Mouse (Mus musculus) lung, embryonic 16.5 days (tissue): Measurements from ENCODE around the gene Fam32a. TPM values are rescaled to one million over a fixed set of nuclear protein-coding genes. Genes with fewer than 3 reads are reported as not detected.
A peak's percentile ranks its signal among the peaks of the same experiment; 100 is the strongest.

Source experiments
- ATAC-seq: fragments of 200-750 bp; cut with Nextera tagmentation; 2 replicates; pipeline ENCODE4 v1.8.0; 2017; ENCODE audit warnings: low read depth, mild to moderate bottlenecking, moderate library complexity
- H3K27ac ChIP-seq: fragments of 300-500 bp; sonication (generic); 2 replicates; pipeline ENCODE4 v1.5.1; 2014; ENCODE audit warnings: mild to moderate bottlenecking, control low read depth, low read length
- H3K27me3 ChIP-seq: fragments of 300-500 bp; sonication (generic); 2 replicates; pipeline ENCODE4 v1.6.1; 2014; ENCODE audit warnings: low read depth, low read length, mixed read lengths; ENCODE audit not compliant: control insufficient read depth, insufficient read depth
- H3K36me3 ChIP-seq: fragments of 300-500 bp; sonication (generic); 2 replicates; pipeline ENCODE4 v1.6.1; 2014; ENCODE audit warnings: low read length; ENCODE audit not compliant: control insufficient read depth, insufficient read depth
- H3K4me1 ChIP-seq: fragments of 300-500 bp; sonication (generic); replicated peaks from 2 replicates; pipeline ENCODE4 v1.6.1; 2014; ENCODE audit warnings: low read length, mixed read lengths; ENCODE audit not compliant: control insufficient read depth, insufficient read depth
- H3K4me2 ChIP-seq: fragments of 300-500 bp; sonication (generic); 2 replicates; pipeline ENCODE4 v1.6.1; 2014; ENCODE audit warnings: low read depth, low read length, control low read depth
- H3K4me3 ChIP-seq: fragments of 300-500 bp; sonication (generic); 2 replicates; pipeline ENCODE4 v1.5.1; 2014; ENCODE audit warnings: mild to moderate bottlenecking, low read length, control low read depth
- H3K9ac ChIP-seq: fragments of 300-500 bp; sonication (generic); 2 replicates; pipeline ENCODE4 v1.6.1; 2014; ENCODE audit warnings: low read length, control low read depth
- H3K9me3 ChIP-seq: fragments of 300-500 bp; sonication (generic); 2 replicates; pipeline ENCODE4 v1.6.1; 2016; ENCODE audit warnings: low read length; ENCODE audit not compliant: control insufficient read depth
- WGBS: fragments of 180-500 bp; shearing (Covaris S2); extraction: QIAGEN DNeasy Blood & Tissue Kit; methylation state at CpG from one replicate; pipeline ENCODE4 v1.1.7; 2014; 5-methylcytosine and 5-hydroxymethylcytosine counted together
- polyA plus RNA-seq: library from polyadenylated mRNA; unstranded; fragments of >200 nt; fragmentation: Nextera tagmentation; extraction: Ambion mirVana; gene quantifications from 2 replicates; pipeline ENCODE4 v1.2.1, GENCODE M21; 2015

Fam32a gene
- polyA plus RNA-seq, 1 experiment from 2014 or later, result 76.1 TPM

DNA sequence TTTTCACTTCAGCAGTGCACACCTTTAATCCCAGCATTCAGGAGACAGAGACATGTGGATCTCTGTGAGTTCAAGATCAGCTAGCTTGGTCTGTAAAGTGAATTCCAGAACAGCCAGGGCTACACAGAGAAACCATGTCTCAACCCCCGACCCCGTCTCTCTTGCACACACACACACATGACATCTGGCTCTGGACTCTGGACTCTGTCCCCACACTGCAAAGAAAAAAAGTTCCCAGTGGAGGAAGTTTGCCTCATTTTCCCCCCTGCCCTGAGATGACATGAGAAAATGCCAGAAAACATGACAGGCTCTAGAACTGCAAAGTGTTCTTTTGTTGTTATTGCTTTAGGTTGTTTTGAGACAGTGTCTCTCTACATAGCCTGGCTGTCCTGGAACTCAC lies 40.3 kb downstream of the Fam32a start:
- Histone ChIP-seq H3K4me2 (no peak overlapping the region), H3K9ac (no peak overlapping the region), H3K27me3 (no peaks in the 10 kb centered on the region), H3K4me3 (no peak overlapping the region), H3K9me3 (no peaks in the 10 kb centered on the region), H3K4me1 (no peaks in the 10 kb centered on the region), H3K27ac (no peak overlapping the region), H3K36me3 (no peaks in the 10 kb centered on the region; the same call in 1 of the 2 replicates)
- 53% methylated on average over 2 of the region's 2 CpGs for WGBS
- ATAC-seq, result no peak

- Histone ChIP-seq H3K27ac (no peak overlapping the region), H3K9ac (no peak overlapping the region), H3K4me3 (no peak overlapping the region), H3K4me2 (no peak overlapping the region), H3K27me3 (no peaks in the 10 kb centered on the region), H3K36me3 (no peaks in the 10 kb centered on the region; the same call in 1 of the 2 replicates), H3K9me3 (no peaks in the 10 kb centered on the region), H3K4me1 (no peaks in the 10 kb centered on the region)
- WGBS, result 44% methylated on average over 4 of the region's 4 CpGs
- ATAC-seq, result no peak
Observed at GRCm38 (mm10) chr8:72260585-72260984, 41.1 kb downstream of the Fam32a start.

GRCm38 (mm10) chr8:72261019-72261418 lies 41.5 kb downstream of the Fam32a start:
- no peaks in the 10 kb centered on the region for H3K9me3 ChIP-seq
- H3K4me2 ChIP-seq, result no peak overlapping the region
- no peaks in the 10 kb centered on the region for H3K36me3 ChIP-seq
- ATAC-seq, result peak; percentile 39
- no peak overlapping the region for H3K9ac ChIP-seq
- H3K4me3 ChIP-seq, result no peak overlapping the region
- H3K27me3 ChIP-seq, result no peaks in the 10 kb centered on the region
- WGBS, result 28% methylated on average over 2 of the region's 2 CpGs
- H3K27ac ChIP-seq, result no peak overlapping the region
- no peaks in the 10 kb centered on the region for H3K4me1 ChIP-seq

DNA sequence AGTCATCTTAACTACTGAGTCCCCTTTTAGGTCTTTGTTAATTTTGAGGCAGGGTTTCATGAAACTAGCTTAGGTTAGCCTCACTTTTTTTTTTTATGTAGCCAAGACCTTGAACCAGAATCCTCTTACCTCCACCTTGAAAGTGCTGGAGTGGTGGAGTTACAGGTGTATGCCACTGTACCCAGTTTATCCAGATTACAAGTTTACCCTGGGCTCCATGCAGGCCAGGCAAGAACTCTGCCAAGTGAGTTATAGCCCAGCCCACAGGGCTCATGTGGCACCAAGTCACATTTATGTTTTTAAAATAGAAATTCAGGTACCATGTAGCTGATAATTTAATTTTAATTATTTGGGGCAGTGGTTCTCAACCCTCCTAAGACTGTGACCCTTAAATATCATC lies 41.9 kb downstream of the Fam32a start:
- Histone ChIP-seq H3K9ac (no peak overlapping the region), H3K27ac (no peak overlapping the region), H3K4me3 (no peak overlapping the region), H3K9me3 (no peaks in the 10 kb centered on the region), H3K27me3 (no peaks in the 10 kb centered on the region), H3K4me2 (no peak overlapping the region), H3K4me1 (no peaks in the 10 kb centered on the region), H3K36me3 (no peaks in the 10 kb centered on the region)
- ATAC-seq, result no peak

- no peak overlapping the region for H3K27ac ChIP-seq
- H3K4me1 ChIP-seq, result no peaks in the 10 kb centered on the region
- H3K36me3 ChIP-seq, result no peaks in the 10 kb centered on the region
- H3K4me3 ChIP-seq, result no peak overlapping the region
- no peak for ATAC-seq
- 50% methylated on average over 5 of the region's 5 CpGs for WGBS
- no peaks in the 10 kb centered on the region for H3K27me3 ChIP-seq
- no peaks in the 10 kb centered on the region for H3K9me3 ChIP-seq
- H3K9ac ChIP-seq, result no peak overlapping the region
- H3K4me2 ChIP-seq, result no peak overlapping the region
Observed at GRCm38 (mm10) chr8:72261872-72262271, 42.3 kb downstream of the Fam32a start.

GRCm38 (mm10) chr8:72262756-72263155 lies 43.2 kb downstream of the Fam32a start:
- Histone ChIP-seq H3K36me3 (no peaks in the 10 kb centered on the region), H3K4me2 (no peak overlapping the region), H3K4me3 (no peak overlapping the region), H3K9ac (no peak overlapping the region), H3K9me3 (no peaks in the 10 kb centered on the region), H3K27me3 (no peaks in the 10 kb centered on the region), H3K4me1 (no peaks in the 10 kb centered on the region), H3K27ac (no peak overlapping the region)
- ATAC-seq, result no peak
- 85% methylated on average over 2 of the region's 2 CpGs for WGBS

DNA sequence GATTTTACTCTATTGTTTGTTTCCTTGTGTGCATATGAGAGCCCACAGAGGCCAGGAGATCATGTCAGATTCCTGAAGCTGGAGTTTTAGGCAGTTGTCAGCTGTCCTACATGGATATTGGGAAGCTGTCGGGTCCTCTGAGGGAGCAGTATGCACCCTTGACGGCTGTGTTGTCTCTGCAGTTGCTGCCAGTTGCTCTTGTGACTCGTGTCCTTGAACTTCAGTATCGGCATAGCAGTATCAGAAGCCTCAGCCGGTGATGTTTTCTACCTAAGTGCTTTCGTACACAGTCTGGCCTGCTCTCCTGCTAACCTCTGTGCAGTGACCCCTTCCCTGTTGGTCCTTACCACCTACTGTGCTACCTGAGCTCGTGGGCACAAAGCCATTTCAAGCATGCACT lies 43.9 kb downstream of the Fam32a start:
- Histone ChIP-seq H3K4me3 (no peak overlapping the region), H3K27ac (no peak overlapping the region), H3K27me3 (no peaks in the 10 kb centered on the region), H3K9me3 (no peaks in the 10 kb centered on the region), H3K4me1 (no peaks in the 10 kb centered on the region), H3K4me2 (no peak overlapping the region), H3K9ac (no peak overlapping the region), H3K36me3 (no peaks in the 10 kb centered on the region)
- WGBS, result 52% methylated on average over 7 of the region's 7 CpGs
- no peak for ATAC-seq

DNA sequence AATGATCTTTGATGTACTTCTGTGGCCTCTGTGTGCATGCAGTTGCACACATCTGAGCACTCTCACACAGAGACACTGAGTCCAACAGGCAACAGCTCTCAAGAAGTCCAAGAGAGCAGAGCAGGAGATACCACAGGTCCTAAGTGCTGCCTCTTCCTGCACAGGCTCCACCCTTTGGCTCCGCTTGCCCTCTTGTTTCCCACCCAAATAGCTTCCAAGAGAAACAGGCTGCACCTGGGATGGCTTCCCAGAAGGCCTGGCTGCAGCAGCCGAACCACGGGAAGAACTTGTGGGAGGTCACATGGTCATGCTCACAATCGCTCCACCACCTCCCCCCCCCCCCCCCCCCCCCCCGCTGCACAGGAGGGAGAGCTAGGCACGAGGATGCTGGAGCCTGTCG lies 45.8 kb downstream of the Fam32a start:
- Histone ChIP-seq H3K4me3 (no peak overlapping the region), H3K27me3 (no peaks in the 10 kb centered on the region), H3K9ac (no peak overlapping the region), H3K27ac (no peak overlapping the region), H3K4me1 (no peaks in the 10 kb centered on the region), H3K9me3 (no peaks in the 10 kb centered on the region), H3K4me2 (no peak overlapping the region), H3K36me3 (no peaks in the 10 kb centered on the region)
- WGBS, result 31% methylated on average over 5 of the region's 7 CpGs
- no peak for ATAC-seq

DNA sequence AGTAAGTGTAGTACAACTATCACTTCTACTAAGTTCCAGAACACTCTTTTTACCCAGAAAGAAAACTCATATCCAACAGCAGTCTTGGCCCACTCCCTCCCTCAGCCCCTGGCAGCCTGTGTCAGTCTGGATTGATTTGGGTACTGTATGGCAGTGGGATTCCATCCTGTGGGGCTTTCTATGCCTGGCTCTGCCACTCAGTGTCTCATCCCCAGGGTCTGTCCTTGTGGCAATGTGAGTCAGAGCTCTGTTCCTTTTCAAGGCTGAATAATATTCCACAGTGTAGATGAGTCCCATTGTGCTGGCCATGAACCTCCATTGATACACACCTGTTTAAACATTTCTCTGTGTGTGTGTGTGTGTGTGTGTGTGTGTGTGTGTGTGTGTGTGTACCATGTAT lies 47.1 kb downstream of the Fam32a start:
- no peaks in the 10 kb centered on the region for H3K4me1 ChIP-seq
- no peak overlapping the region for H3K9ac ChIP-seq
- no peak overlapping the region for H3K27ac ChIP-seq
- H3K27me3 ChIP-seq, result no peaks in the 10 kb centered on the region
- H3K4me3 ChIP-seq, result no peak overlapping the region
- no peak overlapping the region for H3K4me2 ChIP-seq
- no peak for ATAC-seq
- H3K36me3 ChIP-seq, result no peaks in the 10 kb centered on the region
- H3K9me3 ChIP-seq, result no peaks in the 10 kb centered on the region

GRCm38 (mm10) chr8:72267106-72267505 lies 47.6 kb downstream of the Fam32a start:
- Histone ChIP-seq H3K4me1 (no peaks in the 10 kb centered on the region), H3K9ac (no peak overlapping the region), H3K36me3 (no peaks in the 10 kb centered on the region), H3K4me3 (no peak overlapping the region), H3K27me3 (no peaks in the 10 kb centered on the region), H3K27ac (no peak overlapping the region), H3K4me2 (no peak overlapping the region), H3K9me3 (no peaks in the 10 kb centered on the region)
- WGBS, result 100% methylated on average over 8 of the region's 8 CpGs
- no peak for ATAC-seq
